Mouse (Mus musculus) neural tube, embryonic 12.5 days (tissue): ENCODE data around the gene Mfsd1. TPM values are rescaled to one million over a fixed set of nuclear protein-coding genes. Genes with fewer than 3 reads are reported as not detected.

Experiments
- ATAC-seq: fragments of 200-750 bp; cut with Nextera tagmentation; 2 replicates; pipeline ENCODE4 v1.8.0; 2017; ENCODE audit warnings: low read depth, mild to moderate bottlenecking, moderate TSS enrichment, moderate library complexity; ENCODE audit not compliant: low FRiP score
- H3K27ac ChIP-seq: fragments of 300-500 bp; sonication (generic); 2 replicates; pipeline ENCODE4 v1.5.1; 2016
- H3K27me3 ChIP-seq: fragments of 300-500 bp; sonication (generic); replicated peaks from 2 replicates; pipeline ENCODE4 v1.6.1; 2016; ENCODE audit warnings: mild to moderate bottlenecking
- H3K36me3 ChIP-seq: fragments of 300-500 bp; sonication (generic); 2 replicates; pipeline ENCODE4 v1.6.1; 2016; ENCODE audit warnings: mild to moderate bottlenecking
- H3K4me1 ChIP-seq: fragments of 300-500 bp; sonication (generic); 2 replicates; pipeline ENCODE4 v1.6.1; 2016
- H3K4me2 ChIP-seq: fragments of 300-500 bp; sonication (generic); replicated peaks from 2 replicates; pipeline ENCODE4 v1.6.1; 2016; ENCODE audit warnings: mild to moderate bottlenecking
- H3K4me3 ChIP-seq: fragments of 300-500 bp; sonication (generic); 2 replicates; pipeline ENCODE4 v1.5.1; 2016
- H3K9ac ChIP-seq: fragments of 300-500 bp; sonication (generic); 2 replicates; pipeline ENCODE4 v1.6.1; 2016; ENCODE audit warnings: mild to moderate bottlenecking
- H3K9me3 ChIP-seq: fragments of 300-500 bp; sonication (generic); 2 replicates; pipeline ENCODE4 v1.6.1; 2016; ENCODE audit warnings: mild to moderate bottlenecking
- WGBS: fragments of 180-500 bp; shearing (Covaris S2); methylation state at CpG from one replicate; pipeline ENCODE4 v1.1.7; 2016; 5-methylcytosine and 5-hydroxymethylcytosine counted together
- polyA plus RNA-seq: library from polyadenylated mRNA; unstranded; fragments of >200 nt; fragmentation: Nextera tagmentation; extraction: Ambion mirVana; gene quantifications from 2 replicates; pipeline ENCODE4 v1.2.1, GENCODE M21; 2016

Mfsd1 gene
- 53.5 and 53.9 TPM in 2 replicates for polyA plus RNA-seq

DNA sequence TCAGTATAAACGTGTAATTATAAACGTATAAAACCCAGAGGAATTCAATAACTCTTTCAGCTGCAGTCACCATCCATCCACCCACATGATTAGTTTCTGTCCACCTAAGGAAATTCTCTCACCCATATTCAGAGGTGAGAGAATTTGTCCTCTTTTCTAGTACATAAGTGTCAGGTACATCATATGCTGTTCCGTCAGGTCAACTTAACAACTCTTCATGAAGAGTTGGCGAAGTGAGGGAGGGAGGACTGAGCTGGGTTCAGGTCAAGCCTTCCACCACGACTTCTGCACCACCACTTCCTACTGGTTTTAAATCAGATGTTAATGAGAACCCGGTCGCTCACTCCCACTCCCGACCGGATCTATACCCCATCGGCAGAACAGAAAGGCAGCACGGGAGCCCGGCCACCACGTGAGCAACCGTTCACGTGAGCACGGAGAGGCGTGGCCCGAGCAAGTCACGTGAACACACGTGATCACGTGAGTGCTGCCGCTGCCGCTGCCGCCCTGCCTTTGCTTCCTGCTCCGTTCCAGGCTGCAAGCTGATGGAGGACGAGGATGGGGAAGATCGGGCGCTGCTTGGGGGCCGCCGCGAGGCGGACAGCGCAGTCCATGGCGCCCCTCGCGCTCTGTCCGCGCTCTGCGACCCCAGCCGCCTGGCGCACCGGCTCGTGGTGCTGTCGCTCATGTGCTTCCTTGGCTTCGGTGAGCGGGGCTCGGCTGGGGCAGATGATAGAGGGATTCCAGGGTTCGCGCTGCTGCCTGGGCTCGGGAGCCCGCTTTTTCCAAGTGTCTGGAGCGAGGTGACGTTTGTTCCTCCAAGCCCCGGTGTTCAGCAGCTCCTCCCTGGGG lies at the start of gene Mfsd1:
Gene Mfsd1 (plus strand): TSS at position 469 of the 852 bp plus-strand sequence.
- H3K27me3 ChIP-seq: no peaks in the 10 kb centered on the region
- peak; percentile 93 for ATAC-seq
- H3K4me3 ChIP-seq: peak within 1 kb of the TSS; percentile 88
- H3K36me3 ChIP-seq: peaks cover 3% of the 10 kb centered on the region; the same call in 1 of the 2 replicates
- 5% methylated on average over 54 of the region's 54 CpGs for WGBS
- peaks cover 9% of the 10 kb centered on the region for H3K4me1 ChIP-seq
- H3K27ac ChIP-seq: no peak within 1 kb of the TSS
- no peaks in the 10 kb centered on the region for H3K9me3 ChIP-seq
- H3K4me2 ChIP-seq: peak within 1 kb of the TSS; percentile 86
- peak within 1 kb of the TSS; percentile 72 for H3K9ac ChIP-seq

- Histone ChIP-seq H3K4me3 (no peak overlapping the region), H3K9ac (no peak overlapping the region), H3K36me3 (no peaks in the 10 kb centered on the region), H3K27ac (no peak overlapping the region), H3K9me3 (no peaks in the 10 kb centered on the region), H3K27me3 (no peaks in the 10 kb centered on the region), H3K4me2 (no peak overlapping the region), H3K4me1 (no peaks in the 10 kb centered on the region)
- ATAC-seq: no peak
- whole genome bisulfite sequencing: 88% methylated on average over 8 of the region's 8 CpGs
These were observed 38.9 kb upstream of the Mfsd1 start for GRCm38 (mm10) chr3:67543630-67544029.

GRCm38 (mm10) chr3:67551193-67551592 lies 31.3 kb upstream of the Mfsd1 start:
- Histone ChIP-seq H3K36me3 (no peaks in the 10 kb centered on the region), H3K27ac (no peak overlapping the region), H3K9me3 (no peaks in the 10 kb centered on the region), H3K4me1 (no peaks in the 10 kb centered on the region), H3K27me3 (no peaks in the 10 kb centered on the region), H3K9ac (no peak overlapping the region), H3K4me3 (no peak overlapping the region), H3K4me2 (no peak overlapping the region)
- no peak for ATAC-seq
- WGBS: 78% methylated on average over 3 of the region's 3 CpGs

- Histone ChIP-seq H3K9ac (no peak overlapping the region), H3K27ac (no peak overlapping the region), H3K27me3 (no peaks in the 10 kb centered on the region)
These were observed 29.3 kb upstream of the Mfsd1 start for GRCm38 (mm10) chr3:67553281-67553680.

DNA sequence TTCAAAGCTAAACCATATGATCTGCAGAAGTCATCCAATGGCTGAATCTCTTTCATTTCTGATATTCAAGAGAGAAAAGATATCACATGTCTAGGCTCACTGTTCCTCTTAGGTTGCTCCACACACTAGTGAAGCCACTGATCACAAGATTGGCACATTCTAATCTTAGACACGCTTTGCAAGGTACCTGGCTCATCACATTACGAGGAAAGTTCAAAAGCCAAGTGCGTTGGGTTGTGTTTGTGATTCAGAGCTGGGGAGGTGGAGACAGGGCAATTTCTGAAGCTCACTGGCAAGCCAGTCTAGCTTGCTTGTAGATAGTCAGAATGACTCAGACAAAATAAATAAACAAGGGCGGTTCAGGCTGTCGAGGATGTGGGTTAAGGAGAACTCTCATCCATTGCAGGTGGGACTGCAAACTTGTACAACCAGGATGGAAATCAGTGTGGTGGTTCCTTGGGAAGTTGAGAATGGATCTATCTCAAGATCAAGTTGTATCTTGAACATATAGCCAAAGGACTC lies 28.6 kb upstream of the Mfsd1 start:
- Histone ChIP-seq H3K36me3 (no peaks in the 10 kb centered on the region), H3K4me3 (no peak overlapping the region), H3K27ac (no peak overlapping the region), H3K4me1 (peaks cover 8% of the 10 kb centered on the region), H3K9ac (no peak overlapping the region), H3K27me3 (no peaks in the 10 kb centered on the region), H3K9me3 (no peaks in the 10 kb centered on the region), H3K4me2 (no peak overlapping the region)
- ATAC-seq: no peak
- WGBS: 90% methylated on average over 5 of the region's 5 CpGs

More at GRCm38 (mm10) chr3:67553281-67553680, 29.3 kb upstream of the Mfsd1 start:
- 42% methylated on average over 4 of the region's 4 CpGs for WGBS
- Histone ChIP-seq H3K4me3 (no peak overlapping the region), H3K4me1 (peaks cover 8% of the 10 kb centered on the region), H3K4me2 (no peak overlapping the region), H3K36me3 (no peaks in the 10 kb centered on the region), H3K9me3 (no peaks in the 10 kb centered on the region)
- no peak for ATAC-seq

DNA sequence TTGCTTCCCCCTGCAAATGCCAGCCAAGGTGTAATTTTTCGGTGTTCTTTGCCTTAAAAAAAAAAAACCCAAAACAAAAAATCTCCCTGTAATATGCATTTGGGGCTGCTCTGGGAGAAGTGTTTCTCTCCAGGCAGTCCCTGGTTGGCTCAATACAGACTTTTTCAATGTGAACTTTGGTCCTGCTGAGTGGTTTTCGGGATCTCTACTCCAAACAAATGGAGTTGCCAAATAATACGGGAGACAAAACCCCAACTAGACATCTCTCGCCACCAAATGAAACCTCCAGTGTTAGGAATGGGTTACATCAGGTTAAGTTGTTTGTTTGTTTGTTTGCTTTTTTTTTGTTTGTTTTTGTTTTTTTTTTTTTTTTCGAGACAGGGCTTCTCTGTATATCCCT lies 27.3 kb upstream of the Mfsd1 start:
- H3K27ac ChIP-seq: no peak overlapping the region
- H3K9me3 ChIP-seq: no peaks in the 10 kb centered on the region
- H3K9ac ChIP-seq: no peak overlapping the region
- H3K36me3 ChIP-seq: no peaks in the 10 kb centered on the region
- H3K4me1 ChIP-seq: peaks cover 8% of the 10 kb centered on the region
- H3K4me2 ChIP-seq: no peak overlapping the region
- WGBS: 89% methylated on average over 5 of the region's 5 CpGs
- H3K27me3 ChIP-seq: no peaks in the 10 kb centered on the region
- H3K4me3 ChIP-seq: no peak overlapping the region
- no peak for ATAC-seq

DNA sequence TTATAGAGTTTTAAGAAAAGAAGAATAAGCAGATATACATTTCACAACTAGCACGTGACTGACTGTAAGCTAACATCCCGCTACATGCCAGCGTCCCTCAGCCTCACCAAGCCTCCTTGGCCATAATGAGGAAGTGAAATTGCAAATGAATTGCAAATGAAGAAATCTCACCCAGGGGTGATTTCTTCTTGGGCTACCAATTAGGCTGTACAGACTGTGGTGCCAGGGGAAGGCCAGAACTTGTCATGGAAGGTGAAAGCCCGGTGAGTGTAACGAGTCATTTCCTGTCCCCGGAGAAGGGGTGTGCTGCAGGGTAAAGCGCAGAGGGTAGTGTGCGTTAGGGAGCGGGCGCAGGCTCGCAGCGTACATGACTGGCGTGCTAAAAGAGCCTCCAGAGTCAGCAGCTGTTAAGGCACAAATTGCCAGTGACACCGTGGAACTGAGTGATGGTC lies 25.3 kb upstream of the Mfsd1 start:
- peak; percentile 95 for ATAC-seq
- Histone ChIP-seq H3K9ac (0 out of 2 replicates have a peak overlapping the region, but pooled peaks have one; percentile 2), H3K4me3 (0 out of 2 replicates have a peak overlapping the region, but pooled peaks have one; percentile 3)

GRCm38 (mm10) chr3:67557718-67558354 lies 24.7 kb upstream of the Mfsd1 start:
- ATAC-seq: peak; percentile 59
- Histone ChIP-seq H3K4me1 (peaks cover 8% of the 10 kb centered on the region), H3K9me3 (no peaks in the 10 kb centered on the region), H3K9ac (no peak overlapping the region), H3K4me3 (no peak overlapping the region), H3K36me3 (no peaks in the 10 kb centered on the region), H3K4me2 (peak overlapping the region; percentile 48; the same call in 1 of the 2 replicates), H3K27ac (no peak overlapping the region), H3K27me3 (no peaks in the 10 kb centered on the region)
- 63% methylated on average over 14 of the region's 14 CpGs for WGBS

More for the DNA sequence above, 25.3 kb upstream of the Mfsd1 start:
- peaks cover 8% of the 10 kb centered on the region for H3K4me1 ChIP-seq
- no peaks in the 10 kb centered on the region for H3K36me3 ChIP-seq
- peak overlapping the region; percentile 53 for H3K27ac ChIP-seq
- no peaks in the 10 kb centered on the region for H3K27me3 ChIP-seq
- WGBS: 22% methylated on average over 14 of the region's 14 CpGs
- H3K4me2 ChIP-seq: peak overlapping the region; percentile 48
- no peaks in the 10 kb centered on the region for H3K9me3 ChIP-seq

- Histone ChIP-seq H3K36me3 (no peaks in the 10 kb centered on the region), H3K4me3 (no peak overlapping the region), H3K27ac (no peak overlapping the region), H3K4me2 (no peak overlapping the region), H3K27me3 (no peaks in the 10 kb centered on the region), H3K9me3 (no peaks in the 10 kb centered on the region), H3K4me1 (0 out of 2 replicates have a peak, but pooled peaks cover 2% of the 10 kb centered on the region), H3K9ac (no peak overlapping the region)
- no peak for ATAC-seq
- 59% methylated on average over 5 of the region's 5 CpGs for whole genome bisulfite sequencing
These were observed 17.7 kb upstream of the Mfsd1 start for GRCm38 (mm10) chr3:67564731-67565357.

DNA sequence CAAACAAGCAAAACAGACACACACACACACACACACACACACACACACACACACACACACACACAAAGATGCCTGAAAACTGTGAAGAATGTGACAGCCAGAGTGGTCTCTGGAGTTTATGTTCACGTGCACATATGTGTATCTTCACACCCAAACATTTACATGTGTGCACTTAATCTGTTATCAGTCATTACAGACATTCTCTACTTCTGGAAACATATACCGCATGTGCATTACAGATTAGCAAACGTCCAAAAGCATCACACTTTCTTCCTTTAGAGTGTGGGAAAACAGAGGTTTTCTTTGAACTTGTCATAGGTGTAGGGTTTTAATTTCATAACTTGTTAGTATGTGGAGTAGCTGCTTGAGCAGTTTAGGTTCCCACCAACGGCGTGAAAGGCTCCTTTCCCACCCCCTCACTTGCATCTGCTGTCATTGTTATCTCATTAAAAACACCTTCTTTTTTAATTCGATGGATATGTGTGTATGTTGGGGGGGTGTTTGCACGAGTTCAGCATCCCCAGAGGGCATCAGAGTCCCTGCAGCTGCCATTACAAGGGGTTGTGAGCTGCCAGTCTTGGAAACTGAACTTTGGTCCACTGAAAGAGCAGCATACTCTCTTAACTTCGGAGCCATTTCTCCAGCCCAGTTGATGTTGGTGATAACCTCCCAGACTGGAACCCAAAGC lies 16.9 kb upstream of the Mfsd1 start:
- WGBS: 76% methylated on average over 8 of the region's 8 CpGs
- Histone ChIP-seq H3K27me3 (no peaks in the 10 kb centered on the region), H3K4me1 (0 out of 2 replicates have a peak, but pooled peaks cover 2% of the 10 kb centered on the region), H3K9ac (no peak overlapping the region), H3K9me3 (no peaks in the 10 kb centered on the region), H3K4me2 (no peak overlapping the region), H3K4me3 (no peak overlapping the region), H3K36me3 (no peaks in the 10 kb centered on the region), H3K27ac (no peak overlapping the region)
- no peak for ATAC-seq

DNA sequence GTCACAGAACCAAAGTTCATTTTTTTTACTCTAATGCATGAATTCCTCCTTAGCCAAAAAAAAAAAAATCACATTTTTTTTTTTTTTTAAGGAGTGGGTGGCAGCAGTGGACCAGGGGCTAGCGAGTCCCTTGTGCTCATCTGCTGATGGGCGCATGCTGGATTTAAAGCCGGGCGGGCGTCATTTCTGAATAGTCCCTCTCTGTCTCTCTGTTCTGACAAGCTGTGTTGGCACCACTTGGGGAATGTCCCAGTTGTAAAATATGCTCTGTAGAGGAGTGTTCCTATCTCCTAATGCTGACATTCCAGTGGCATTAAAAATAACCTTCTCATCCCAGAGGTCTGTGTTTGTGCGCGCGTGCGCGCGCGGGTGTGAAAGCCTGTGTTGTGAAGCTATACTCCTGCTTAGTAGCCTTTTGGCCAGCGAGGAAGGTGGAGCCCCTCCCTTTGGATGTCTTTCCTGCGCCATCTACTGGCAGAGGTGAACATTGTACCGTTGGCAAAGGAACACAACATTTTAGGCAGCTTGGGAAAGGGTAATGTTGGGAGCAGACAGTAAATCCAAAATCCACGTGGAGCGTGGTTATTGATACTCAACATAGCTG lies 14.4 kb upstream of the Mfsd1 start:
- H3K9me3 ChIP-seq: no peaks in the 10 kb centered on the region
- H3K4me2 ChIP-seq: peak overlapping the region; percentile 45
- ATAC-seq: peak; percentile 70
- H3K36me3 ChIP-seq: no peaks in the 10 kb centered on the region
- no peak overlapping the region for H3K9ac ChIP-seq
- H3K27me3 ChIP-seq: no peaks in the 10 kb centered on the region
- 28% methylated on average over 17 of the region's 17 CpGs for WGBS
- H3K27ac ChIP-seq: no peak overlapping the region
- 0 out of 2 replicates have a peak, but pooled peaks cover 2% of the 10 kb centered on the region for H3K4me1 ChIP-seq
- no peak overlapping the region for H3K4me3 ChIP-seq
